Mouse (Mus musculus): ENCODE results near the gene Mcoln2. TPM values are rescaled to one million over a fixed set of nuclear protein-coding genes. Genes with fewer than 3 reads are reported as not detected.

Gene Mcoln2
- polyA plus RNA-seq, 1 experiment: 0.07 TPM

DNA sequence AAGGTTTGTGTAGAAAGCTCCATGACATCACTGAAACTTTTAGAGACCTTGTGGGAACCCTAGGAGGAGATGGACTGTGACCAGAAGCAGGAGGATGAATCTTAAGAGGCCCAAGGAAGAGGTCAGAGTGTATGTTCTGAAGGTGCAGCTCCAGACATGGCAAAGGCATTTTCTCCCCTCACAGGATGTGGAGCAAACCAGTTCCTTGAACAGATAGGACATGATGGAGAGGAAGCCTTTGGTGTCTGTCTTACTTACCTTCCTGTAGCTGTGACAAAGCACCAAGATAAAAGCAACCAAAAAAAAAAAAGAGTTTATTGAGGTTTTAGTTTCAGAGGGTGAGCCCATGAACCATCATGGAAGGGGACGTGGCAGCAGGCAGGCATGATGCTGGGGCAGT is 42.9 kb downstream of the Mcoln2 start:
- no peak for DNase-seq
- TF ChIP-seq POLR2A (IDR thresholded peaks at IDR 0.05; ENCODE audit: borderline replicate concordance, insufficient read depth, low read length) (no peak), CTCF (IDR thresholded peaks at IDR 0.05; ENCODE audit: borderline replicate concordance, insufficient read depth, low read depth, low read length) (no peak)
- WGBS: 73% methylated on average over 1 of the region's 1 CpGs
- Histone ChIP-seq H3K27me3 (ENCODE audit: control insufficient read depth, insufficient read depth, low read length) (no peaks in the 10 kb centered on the region), H3K27ac (ENCODE audit: insufficient read depth, low read length) (no peak overlapping the region), H3K4me1 (ENCODE audit: control insufficient read depth, insufficient read depth, low read length) (no peaks in the 10 kb centered on the region), H3K4me3 (replicated peaks; ENCODE audit: insufficient read depth, low read depth, low read length) (no peak overlapping the region)

DNA sequence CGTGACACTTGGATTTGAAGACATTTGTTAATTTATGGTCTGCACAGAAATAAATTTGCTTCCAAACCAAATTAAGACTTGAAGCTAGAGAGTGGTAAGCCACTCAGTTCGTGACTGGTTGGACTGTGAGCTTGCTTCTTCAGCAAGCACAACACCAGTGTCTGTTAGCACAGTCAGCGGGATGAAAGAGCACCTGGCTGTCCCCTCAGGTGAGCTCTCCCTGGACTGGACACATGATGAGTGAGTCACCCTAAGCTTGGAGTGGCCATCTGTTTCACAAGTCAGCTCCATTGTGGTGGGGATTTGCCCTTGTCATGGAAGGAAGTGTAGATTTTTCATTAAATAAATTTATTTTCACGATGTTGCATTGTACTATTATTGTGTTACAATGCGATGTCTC is 45.5 kb downstream of the Mcoln2 start:
- no peak for TF ChIP-seq CTCF (IDR thresholded peaks at IDR 0.05; ENCODE audit: borderline replicate concordance, insufficient read depth, low read depth, low read length)
- no peak for TF ChIP-seq POLR2A (IDR thresholded peaks at IDR 0.05; ENCODE audit: borderline replicate concordance, insufficient read depth, low read length)
- 74% methylated on average over 5 of the region's 5 CpGs for WGBS
- no peak for DNase-seq
- no peaks in the 10 kb centered on the region for H3K27me3 ChIP-seq (ENCODE audit: control insufficient read depth, insufficient read depth, low read length)
- no peaks in the 10 kb centered on the region for H3K4me1 ChIP-seq (ENCODE audit: control insufficient read depth, insufficient read depth, low read length)
- no peak overlapping the region for H3K4me3 ChIP-seq (replicated peaks; ENCODE audit: insufficient read depth, low read depth, low read length)
- no peak overlapping the region for H3K27ac ChIP-seq (ENCODE audit: insufficient read depth, low read length)

DNA sequence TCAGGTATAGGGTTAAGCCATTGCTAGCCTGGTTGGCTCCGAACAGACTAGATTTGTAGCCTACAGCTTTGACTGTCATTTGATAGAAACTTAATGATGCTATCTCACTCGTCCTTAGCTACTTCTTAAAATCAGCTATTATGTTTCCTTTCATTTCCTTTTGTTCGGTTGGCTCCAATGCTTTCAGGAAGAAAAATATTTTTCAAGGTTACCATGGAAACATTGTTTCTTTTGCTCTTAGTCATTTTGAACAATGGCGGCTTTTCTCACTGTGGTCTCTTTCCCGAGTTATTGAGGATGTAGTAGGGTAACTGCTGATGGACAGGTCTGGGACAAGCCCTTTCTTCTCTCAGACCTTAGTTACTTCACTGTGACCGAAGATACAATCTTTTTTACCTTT is 46.7 kb downstream of the Mcoln2 start:
- DNase-seq: no peak
- 53% methylated on average over 6 of the region's 6 CpGs for WGBS
- H3K4me3 ChIP-seq (replicated peaks; ENCODE audit: insufficient read depth, low read depth, low read length): no peak overlapping the region
- TF ChIP-seq POLR2A (IDR thresholded peaks at IDR 0.05; ENCODE audit: borderline replicate concordance, insufficient read depth, low read length) (no peak), CTCF (IDR thresholded peaks at IDR 0.05; ENCODE audit: borderline replicate concordance, insufficient read depth, low read depth, low read length) (no peak)
- no peak overlapping the region for H3K27ac ChIP-seq (ENCODE audit: insufficient read depth, low read length)
- no peaks in the 10 kb centered on the region; the same call in 1 of the 2 replicates for H3K27me3 ChIP-seq (ENCODE audit: control insufficient read depth, insufficient read depth, low read length)
- H3K4me1 ChIP-seq (ENCODE audit: control insufficient read depth, insufficient read depth, low read length): no peaks in the 10 kb centered on the region

DNA sequence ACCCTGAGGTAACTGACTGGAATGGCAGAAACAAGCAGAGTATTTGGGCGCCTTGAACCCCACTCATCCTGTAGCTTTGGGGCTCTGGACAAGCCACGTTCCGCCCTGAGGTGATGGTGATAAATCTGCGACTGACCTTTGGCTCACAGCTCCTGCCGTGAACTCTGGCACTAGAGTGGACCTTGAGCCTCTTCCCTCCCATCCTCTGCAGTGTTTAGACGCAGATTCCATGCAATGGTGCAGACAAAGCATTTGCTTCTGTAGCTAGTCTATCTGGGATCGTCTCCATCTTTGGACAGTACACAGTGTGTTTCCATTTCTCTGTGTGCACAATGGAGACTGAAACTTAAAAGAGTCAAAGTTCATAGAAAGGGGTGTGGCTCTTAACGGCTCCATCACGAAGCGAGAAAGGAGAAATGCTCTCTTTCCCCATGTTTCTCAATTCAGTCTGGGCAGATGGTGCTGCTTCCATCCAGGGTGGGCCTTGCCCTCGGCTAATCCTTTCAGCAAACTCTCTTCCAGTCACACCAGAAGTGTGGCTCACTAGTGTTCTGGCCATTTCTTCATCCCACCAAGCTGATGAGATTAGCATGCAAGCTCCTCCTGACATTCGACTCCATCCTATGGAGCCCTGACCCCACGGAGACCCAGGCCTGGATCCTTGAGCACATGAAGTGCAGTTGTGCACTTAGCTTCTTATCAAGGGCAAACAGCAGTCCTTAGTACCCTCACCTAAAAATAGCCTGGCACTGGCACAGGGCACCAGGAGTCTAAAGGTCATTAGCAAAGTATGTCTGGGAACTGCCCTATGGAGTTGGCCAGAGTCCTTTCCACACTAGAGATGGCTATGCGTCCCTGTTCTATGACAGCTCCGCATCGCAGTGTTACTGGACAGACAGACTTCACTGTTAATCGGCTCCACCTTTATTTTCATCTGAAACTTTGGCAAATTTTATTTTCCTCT is 47.4 kb downstream of the Mcoln2 start:
- DNase-seq: no peak
- no peaks in the 10 kb centered on the region; the same call in 1 of the 2 replicates for H3K27me3 ChIP-seq (ENCODE audit: control insufficient read depth, insufficient read depth, low read length)
- no peak overlapping the region for H3K4me3 ChIP-seq (replicated peaks; ENCODE audit: insufficient read depth, low read depth, low read length)
- TF ChIP-seq CTCF (IDR thresholded peaks at IDR 0.05; ENCODE audit: borderline replicate concordance, insufficient read depth, low read depth, low read length) (no peak), POLR2A (IDR thresholded peaks at IDR 0.05; ENCODE audit: borderline replicate concordance, insufficient read depth, low read length) (no peak)
- H3K4me1 ChIP-seq (ENCODE audit: control insufficient read depth, insufficient read depth, low read length): no peaks in the 10 kb centered on the region
- H3K27ac ChIP-seq (ENCODE audit: insufficient read depth, low read length): no peak overlapping the region
- WGBS: 84% methylated on average over 17 of the region's 17 CpGs

GRCm38 (mm10) chr3:146197785-146198184 is 48.2 kb downstream of the Mcoln2 start:
- WGBS: 86% methylated on average over 12 of the region's 12 CpGs
- Histone ChIP-seq H3K27me3 (ENCODE audit: control insufficient read depth, insufficient read depth, low read length) (no peaks in the 10 kb centered on the region; the same call in 1 of the 2 replicates), H3K4me1 (ENCODE audit: control insufficient read depth, insufficient read depth, low read length) (no peaks in the 10 kb centered on the region), H3K27ac (ENCODE audit: insufficient read depth, low read length) (no peak overlapping the region), H3K4me3 (replicated peaks; ENCODE audit: insufficient read depth, low read depth, low read length) (no peak overlapping the region)
- TF ChIP-seq POLR2A (IDR thresholded peaks at IDR 0.05; ENCODE audit: borderline replicate concordance, insufficient read depth, low read length) (no peak), CTCF (IDR thresholded peaks at IDR 0.05; ENCODE audit: borderline replicate concordance, insufficient read depth, low read depth, low read length) (no peak)
- DNase-seq: no peak

DNA sequence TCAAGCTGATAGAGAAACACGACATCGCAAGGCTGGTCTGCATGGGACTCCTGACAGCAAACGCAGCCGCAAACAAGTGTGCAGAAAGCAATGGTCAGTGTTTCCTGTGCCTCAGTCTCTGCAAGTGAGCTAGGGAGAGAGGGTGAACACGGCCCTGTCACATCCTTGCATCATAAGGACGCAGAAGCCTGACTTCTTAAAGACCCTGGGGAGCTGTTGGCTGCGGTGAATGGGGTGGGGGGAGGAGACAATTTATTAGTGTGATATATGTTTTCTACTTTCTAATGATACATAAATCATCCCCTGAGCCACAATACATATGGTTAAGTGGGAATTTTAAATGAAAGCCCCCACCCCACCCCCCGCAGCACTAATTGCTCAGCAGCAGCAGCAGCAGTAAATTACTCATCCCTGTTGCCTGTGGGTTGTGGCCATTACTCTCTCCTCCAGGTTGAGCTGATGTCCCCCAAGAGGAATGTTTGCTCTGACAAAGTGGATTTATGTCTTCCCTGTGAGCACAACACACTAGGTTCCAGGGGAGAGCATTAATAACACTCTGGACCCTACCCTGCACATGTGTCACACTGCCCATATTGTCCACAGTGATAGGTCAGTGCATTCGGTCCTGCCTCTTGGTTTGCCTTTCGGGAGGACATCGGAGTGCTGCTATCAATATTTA is 49.3 kb downstream of the Mcoln2 start:
- H3K4me3 ChIP-seq (replicated peaks; ENCODE audit: insufficient read depth, low read depth, low read length): no peak overlapping the region
- H3K27ac ChIP-seq (ENCODE audit: insufficient read depth, low read length): no peak overlapping the region
- DNase-seq: no peak
- TF ChIP-seq POLR2A (IDR thresholded peaks at IDR 0.05; ENCODE audit: borderline replicate concordance, insufficient read depth, low read length) (no peak), CTCF (IDR thresholded peaks at IDR 0.05; ENCODE audit: borderline replicate concordance, insufficient read depth, low read depth, low read length) (no peak)
- H3K27me3 ChIP-seq (ENCODE audit: control insufficient read depth, insufficient read depth, low read length): no peaks in the 10 kb centered on the region; the same call in 1 of the 2 replicates
- WGBS: 79% methylated on average over 11 of the region's 11 CpGs
- H3K4me1 ChIP-seq (ENCODE audit: control insufficient read depth, insufficient read depth, low read length): no peaks in the 10 kb centered on the region

GRCm38 (mm10) chr3:146199486-146199885 is 49.9 kb downstream of the Mcoln2 start:
- TF ChIP-seq CTCF (IDR thresholded peaks at IDR 0.05; ENCODE audit: borderline replicate concordance, insufficient read depth, low read depth, low read length) (no peak), POLR2A (IDR thresholded peaks at IDR 0.05; ENCODE audit: borderline replicate concordance, insufficient read depth, low read length) (no peak)
- H3K27me3 ChIP-seq (ENCODE audit: control insufficient read depth, insufficient read depth, low read length): no peaks in the 10 kb centered on the region; the same call in 1 of the 2 replicates
- WGBS: 81% methylated on average over 3 of the region's 3 CpGs

More at GRCm38 (mm10) chr3:146199486-146199885, 49.9 kb downstream of the Mcoln2 start:
- Histone ChIP-seq H3K27ac (ENCODE audit: insufficient read depth, low read length) (no peak overlapping the region), H3K4me3 (replicated peaks; ENCODE audit: insufficient read depth, low read depth, low read length) (no peak overlapping the region), H3K4me1 (ENCODE audit: control insufficient read depth, insufficient read depth, low read length) (no peaks in the 10 kb centered on the region)
- no peak for DNase-seq

Measured in cerebellum, adult 2 months (tissue).